Mouse (Mus musculus) naive thymus-derived CD4-positive, alpha-beta T cell, adult 5 months (primary cell): ENCODE data around the gene Pola1. TPM values are rescaled to one million over a fixed set of nuclear protein-coding genes. Genes with fewer than 3 reads are reported as not detected.

Experiments used
- polyA plus RNA-seq: library from polyadenylated mRNA; unstranded; fragments of 100-300 nt; shearing (Covaris generic); gene quantifications from one replicate; pipeline ENCODE4 v1.2.1, GENCODE M21; 2017

Gene Pola1
- 6.8 TPM for polyA plus RNA-seq

DNA sequence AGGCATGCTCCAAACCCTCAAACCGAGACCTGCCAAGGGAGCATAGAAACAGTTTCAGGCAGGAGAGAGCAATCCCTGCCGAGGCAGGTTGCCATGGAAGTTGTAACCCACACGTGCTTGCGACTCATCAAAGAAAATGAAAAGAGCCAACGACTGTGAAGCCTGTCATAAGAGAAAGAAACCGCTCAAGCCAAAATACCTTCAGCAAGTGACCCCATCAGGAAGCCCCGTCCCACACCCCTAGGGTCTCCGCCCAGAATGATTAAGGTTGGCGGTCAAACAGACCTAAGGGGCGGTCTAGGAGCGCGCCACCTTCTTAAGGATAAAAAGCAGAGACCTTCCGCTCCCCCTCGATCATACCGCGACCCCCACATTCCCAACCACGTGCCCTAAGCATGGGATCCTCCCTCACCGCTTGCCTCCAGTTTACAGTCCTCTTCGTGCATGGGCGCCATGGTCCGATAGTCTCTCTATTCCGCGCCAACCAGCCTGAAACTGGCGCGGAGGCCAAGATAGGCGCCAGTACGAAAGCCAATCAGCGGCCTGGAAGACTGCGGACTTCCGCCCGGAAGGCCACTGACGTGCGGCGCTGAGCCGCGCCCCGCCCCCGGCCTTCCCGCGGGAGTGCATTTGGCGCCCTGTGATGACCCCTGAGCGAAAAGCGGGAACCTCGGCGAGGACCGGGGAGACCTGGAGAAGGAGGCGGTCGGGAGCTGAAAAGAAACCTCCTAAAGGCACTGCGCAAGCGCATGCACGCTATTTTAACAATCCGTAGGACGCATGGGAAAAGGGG, at the start of gene Pola1:
Gene Pola1 (minus strand): TSS at position 499 of the 793 bp plus-strand sequence.

DNA sequence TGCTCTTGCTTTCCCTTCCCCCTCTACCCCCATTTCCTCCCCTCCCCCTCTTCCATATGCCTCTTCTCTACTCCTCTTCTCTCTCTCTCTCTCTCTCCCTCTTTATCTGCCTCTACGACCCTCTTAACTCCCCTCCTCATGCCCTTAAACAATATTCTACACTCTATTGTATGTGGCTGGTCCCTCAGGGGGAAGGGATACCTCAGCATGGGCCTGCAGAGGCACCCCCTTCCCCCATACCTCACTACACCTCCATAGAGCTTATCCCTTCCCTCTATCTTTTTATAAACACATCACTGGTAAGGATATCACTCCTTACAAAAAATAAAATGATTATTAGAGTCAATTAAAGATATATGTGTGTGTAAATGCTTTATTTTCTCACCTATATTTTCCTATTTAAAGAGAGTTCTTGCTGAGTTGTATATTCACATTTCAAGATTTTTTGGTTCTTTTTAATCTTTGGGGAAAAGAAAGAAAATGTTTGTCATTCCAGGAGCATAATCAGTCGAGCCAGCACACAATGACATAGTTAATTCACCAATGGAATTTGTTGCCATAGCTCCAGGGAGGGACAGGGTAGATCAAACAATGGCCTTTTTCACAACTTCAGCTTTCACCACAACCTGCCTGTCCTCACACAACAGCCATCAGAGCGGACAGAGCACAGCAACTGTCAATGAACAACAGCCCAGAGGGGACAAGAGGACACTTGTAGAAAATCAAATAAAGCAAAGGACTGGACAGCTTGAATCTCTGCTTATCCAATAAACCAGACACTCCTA, 22.5 kb upstream of the Pola1 start, which contains the start of gene Pcyt1b:
Gene Pcyt1b (plus strand): TSS at position 646 of the 785 bp plus-strand sequence.

DNA sequence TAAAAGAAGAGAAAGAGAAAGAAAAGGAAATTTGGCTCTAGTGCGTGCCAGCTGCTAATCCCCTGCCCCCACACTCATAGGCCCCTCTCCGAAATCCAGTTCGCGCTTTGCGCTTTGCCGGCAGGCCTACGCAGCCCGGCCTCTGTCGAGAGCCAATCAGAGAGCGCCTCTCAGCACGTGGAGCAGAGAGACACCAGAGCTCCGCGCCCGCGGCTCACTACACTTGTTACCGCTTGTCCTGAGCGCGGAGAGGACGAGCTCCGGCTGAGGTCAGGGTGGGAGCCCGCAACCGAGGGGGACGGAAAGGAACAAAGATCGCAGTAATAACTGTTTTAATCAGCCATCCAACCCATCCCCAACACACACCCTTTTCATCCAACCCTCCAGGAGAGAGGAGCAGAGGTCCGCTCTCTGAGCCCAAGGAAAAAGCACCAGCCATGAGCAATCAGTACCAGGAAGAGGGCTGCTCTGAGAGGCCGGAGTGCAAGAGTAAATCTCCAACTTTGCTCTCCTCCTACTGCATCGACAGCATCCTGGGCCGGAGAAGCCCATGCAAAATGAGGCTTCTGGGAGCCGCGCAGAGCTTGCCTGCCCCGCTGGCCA, 345.6 kb downstream of the Pola1 start, which contains the start of gene Arx:
Gene Arx (plus strand): TSS at position 155 of the 603 bp plus-strand sequence.

Other genes with a start within 250 kb of the Pola1 start
- gene Pcyt1b, start 22.7 kb upstream of the Pola1 start, polyA plus RNA-seq, result not detected
- 28.7 TPM for gene Pdk3, start 200.0 kb upstream of the Pola1 start, polyA plus RNA-seq